Mouse (Mus musculus): ENCODE data around the gene Rin1.

Rin1 gene

GRCm38 (mm10) chr19:5095887-5096474 is 45.7 kb downstream of the Rin1 start:
- DNase-seq: no peak

- DNase-seq: no peak
These were observed 47.5 kb downstream of the Rin1 start for GRCm38 (mm10) chr19:5097521-5098362.

- DNase-seq: peak; percentile 74
These were observed 48.3 kb downstream of the Rin1 start, which contains the start of gene Cnih2 for GRCm38 (mm10) chr19:5098363-5099143. Gene Cnih2 (minus strand): TSS chr19:5098521.

GRCm38 (mm10) chr19:5106074-5106473 is 55.8 kb downstream of the Rin1 start:
- no peak for DNase-seq
